Mouse (Mus musculus) olfactory bulb, adult 2 months (tissue): ENCODE measurements around the gene 1600002K03Rik.

Source experiments
- CTCF ChIP-seq: fragments of 200-500 bp; IDR thresholded peaks from 2 replicates; pipeline ENCODE4 v1.5.1; 2012; ENCODE audit warnings: low read depth, mild to moderate bottlenecking, low read length, moderate library complexity; ENCODE audit not compliant: insufficient read depth
- POLR2A ChIP-seq: fragments of 200-500 bp; IDR thresholded peaks from 2 replicates; pipeline ENCODE4 v1.6.1; 2012; ENCODE audit warnings: mild to moderate bottlenecking, low read depth, low read length, moderate library complexity; ENCODE audit not compliant: insufficient read depth

DNA sequence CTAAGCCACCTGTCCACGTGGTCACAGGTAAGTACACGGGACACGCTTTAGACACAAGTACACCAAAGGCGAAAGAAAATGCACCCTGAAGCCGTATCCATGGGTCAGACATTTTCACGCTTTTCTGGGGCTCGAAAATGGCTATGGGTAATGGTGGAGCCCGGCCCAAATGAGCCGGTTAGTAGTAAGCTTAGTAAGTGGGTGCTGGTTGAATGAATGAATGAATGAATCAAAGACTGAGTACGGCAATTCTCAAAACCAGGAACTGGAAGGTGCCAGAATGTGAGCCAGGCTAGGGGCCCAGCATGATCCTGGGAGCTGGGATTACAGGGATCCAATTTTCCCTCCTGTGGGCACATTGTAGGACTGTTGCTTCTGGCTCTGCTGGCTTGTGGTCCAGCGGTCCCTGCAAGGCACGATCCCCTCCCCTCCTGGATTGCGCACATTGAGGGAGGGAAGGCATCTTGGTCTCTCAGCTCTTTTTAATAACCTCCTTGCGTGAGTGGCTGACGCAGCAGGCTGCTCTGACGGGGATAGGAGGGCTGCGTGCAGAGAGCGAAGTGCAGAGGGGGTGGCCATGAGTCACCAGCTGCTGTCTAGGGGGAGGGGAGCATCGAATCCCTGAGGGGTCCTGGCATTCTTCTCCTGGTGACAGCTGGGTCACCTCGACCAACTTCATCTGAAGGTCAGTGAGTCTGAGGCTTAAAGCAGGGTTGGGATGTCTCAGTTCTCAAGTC lies 7.2 kb upstream of the 1600002K03Rik start, which contains the start of gene Cirbp:
- TF ChIP-seq POLR2A (no peak), CTCF (no peak)
